ENCODE assay signal across 19 mouse cellular contexts in the genomic region with DNA sequence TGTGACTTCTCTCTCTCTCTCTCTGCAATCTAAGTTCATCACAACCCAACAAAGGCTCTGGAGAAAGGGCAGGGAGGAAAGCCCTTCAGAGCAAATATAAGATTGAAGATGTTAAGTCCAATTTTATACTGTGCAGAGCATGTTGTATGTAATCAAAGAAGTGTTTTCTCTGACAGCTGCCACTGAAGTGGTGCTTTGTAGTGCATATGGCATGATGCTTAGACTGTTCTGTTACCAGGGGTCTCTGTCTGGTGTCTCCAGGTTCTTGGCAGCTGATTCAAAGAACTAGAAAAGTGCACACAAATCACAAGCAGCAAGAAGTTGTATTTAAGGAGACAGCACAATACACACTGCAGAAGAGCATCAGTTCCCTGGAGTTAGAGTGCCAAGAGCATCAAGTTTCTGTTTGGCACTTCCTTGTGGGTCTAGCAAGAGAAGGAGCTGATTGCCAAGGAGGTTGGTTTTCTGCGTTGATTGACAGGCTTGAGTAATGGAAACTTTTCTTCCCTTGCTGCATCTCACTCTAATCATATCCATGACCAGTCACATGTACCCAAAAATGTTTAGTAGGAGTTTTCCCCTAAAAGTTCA.
DNase-seq lines count a peak whose midpoint lies in the region; ATAC-seq and TF ChIP-seq lines count a peak whose summit lies in the region.
"Had no signal": no experiment of that assay in that cellular context is flagged by ENCODE, and none has a peak within 500 bp of the region (broad histone marks: within the 10 kb centered on the region; RNA-seq: fewer than 3 reads in every experiment).

No protein-coding gene starts in this region.

- TF ChIP-seq CTCF in CH12.LX (conservative IDR thresholded peaks at IDR 0.05 in 1 of 2, IDR thresholded peaks at IDR 0.05 in 1 of 2; ENCODE audit: low read depth in 2 of 2, low read length in 2 of 2) = no peak
- no peak for TF ChIP-seq CTCF in brain, embryonic 14.5 days (IDR thresholded peaks at IDR 0.05; ENCODE audit: borderline replicate concordance, extremely low read depth, insufficient read depth, insufficient read length)
- no peak for TF ChIP-seq CTCF in stomach, postnatal 0 days (IDR thresholded peaks at IDR 0.05; ENCODE audit: low read depth)

- peak; percentile 13 for DNase-seq in heart, adult 11 months
- no peak for DNase-seq in heart, postnatal 4 days
- peak; percentile 13 for DNase-seq in CH12.LX (ENCODE audit: extremely low read depth)
- peak; percentile 71 for DNase-seq in brain, embryonic 14.5 days (ENCODE audit: low read depth)
- peak; percentile 28 for DNase-seq in limb, embryonic 14.5 days (ENCODE audit: low spot score)
- DNase-seq in cerebellum, adult 11 months = no peak
- DNase-seq in stomach, postnatal 0 days (ENCODE audit: low spot score) = no peak
- no peak for DNase-seq in layer of hippocampus, adult 9-11 months
- DNase-seq: adrenal gland, postnatal 25 days; cerebellum, postnatal 14 days; gastrocnemius, postnatal 14 days; kidney, adult 18-20 months; kidney, postnatal 25 days; right cerebral cortex, postnatal 4 days; thymus, postnatal 14 days had no signal

- dilution Hi-C loops in CH12.LX (cut with MboI; ENCODE audit: extremely low pct_ligation_motif_present, extremely low pct_unique_long_range_greater_than_20kb, low sequenced_read_pairs) = no loop called here

- 77% methylated on average over 1 of the region's 1 CpGs for WGBS in limb, embryonic 14.5 days
- WGBS in stomach, postnatal 0 days = 73% methylated on average over 1 of the region's 1 CpGs

- no peak for TF ChIP-seq POLR2A in CH12.LX (IDR thresholded peaks at IDR 0.05; ENCODE audit: low read depth, low read length)
- no peak for TF ChIP-seq POLR2A in brain, embryonic 14.5 days (IDR thresholded peaks at IDR 0.05; ENCODE audit: borderline replicate concordance, extremely low read depth, insufficient read depth, insufficient read length, poor library complexity, severe bottlenecking)
- TF ChIP-seq POLR2A in limb, embryonic 14.5 days (IDR thresholded peaks at IDR 0.05; ENCODE audit: borderline replicate concordance, extremely low read depth, insufficient read depth, insufficient read length) = no peak

- TF ChIP-seq RAD21 in CH12.LX (IDR thresholded peaks at IDR 0.05; ENCODE audit: low read depth, low read length) = no peak

- no peak for ATAC-seq in limb, embryonic 14.5 days (ENCODE audit: low FRiP score, low read depth)
- ATAC-seq in stomach, postnatal 0 days (ENCODE audit: low FRiP score, low TSS enrichment) = no peak
- ATAC-seq: liver, embryonic 12.5 days; lung, postnatal 0 days had no signal

- no peak overlapping the region for H3K4me2 ChIP-seq in CH12.LX (ENCODE audit: insufficient read depth, low read depth, poor library complexity, severe bottlenecking)
- no peak overlapping the region for H3K4me2 ChIP-seq in limb, embryonic 14.5 days (replicated peaks; ENCODE audit: low read depth, low read length, severe bottlenecking)
- no peak overlapping the region for H3K4me2 ChIP-seq in stomach, postnatal 0 days (replicated peaks; ENCODE audit: low read depth)
- H3K4me2 ChIP-seq: heart, embryonic 11.5 days; liver, embryonic 12.5 days; neural tube, embryonic 12.5 days had no signal

- no peak overlapping the region for H3K4me3 ChIP-seq in CH12.LX (replicated peaks in 1 of 3; ENCODE audit: low read depth in 2 of 3, low read length in 2 of 3, poor library complexity in 1 of 3)
- no peak overlapping the region for H3K4me3 ChIP-seq in limb, embryonic 14.5 days (replicated peaks; ENCODE audit: low read length)
- H3K4me3 ChIP-seq in stomach, postnatal 0 days (ENCODE audit: low read depth, low read length) = no peak overlapping the region
- H3K4me3 ChIP-seq: liver, embryonic 12.5 days; neural tube, embryonic 12.5 days had no signal

- in situ Hi-C loops in CH12.LX (cut with MboI; ENCODE audit: low pct_ligation_motif_present, low pct_unique_long_range_greater_than_20kb, low sequenced_read_pairs) = no loop called here

- no peaks in the 10 kb centered on the region for H3K9me3 ChIP-seq in CH12.LX (replicated peaks; ENCODE audit: low read length)
- no peaks in the 10 kb centered on the region for H3K9me3 ChIP-seq in limb, embryonic 14.5 days (ENCODE audit: control insufficient read depth, low read length)
- no peaks in the 10 kb centered on the region for H3K9me3 ChIP-seq in stomach, postnatal 0 days (ENCODE audit: control insufficient read depth, low read length)
- H3K9me3 ChIP-seq: liver, embryonic 12.5 days; neural tube, embryonic 12.5 days had no signal

- no peak overlapping the region for H3K27ac ChIP-seq in CH12.LX (ENCODE audit: insufficient read depth, low read depth)
- no peak overlapping the region for H3K27ac ChIP-seq in limb, embryonic 14.5 days (replicated peaks; ENCODE audit: low read depth, low read length)
- no peak overlapping the region for H3K27ac ChIP-seq in stomach, postnatal 0 days (replicated peaks)
- H3K27ac ChIP-seq: liver, embryonic 12.5 days; neural tube, embryonic 12.5 days had no signal

- H3K9ac ChIP-seq in CH12.LX (ENCODE audit: insufficient read depth, low read depth) = no peak overlapping the region
- H3K9ac ChIP-seq in limb, embryonic 14.5 days (ENCODE audit: low read depth, low read length, severe bottlenecking) = no peak overlapping the region
- H3K9ac ChIP-seq in stomach, postnatal 0 days (ENCODE audit: low read length) = no peak overlapping the region
- H3K9ac ChIP-seq: liver, embryonic 12.5 days; neural tube, embryonic 12.5 days had no signal

- H3K36me3 ChIP-seq in CH12.LX (replicated peaks in 1 of 2; ENCODE audit: control insufficient read depth in 1 of 2, insufficient read depth in 1 of 2, low read length in 1 of 2) = no peaks in the 10 kb centered on the region
- H3K36me3 ChIP-seq in limb, embryonic 14.5 days (ENCODE audit: control insufficient read depth, insufficient read depth, low read length) = no peaks in the 10 kb centered on the region
- H3K36me3 ChIP-seq in stomach, postnatal 0 days (ENCODE audit: control insufficient read depth, insufficient read depth, low read length) = no peaks in the 10 kb centered on the region
- H3K36me3 ChIP-seq: liver, embryonic 12.5 days; neural tube, embryonic 12.5 days had no signal

- H3K27me3 ChIP-seq in CH12.LX (replicated peaks) = no peaks in the 10 kb centered on the region
- no peaks in the 10 kb centered on the region for H3K27me3 ChIP-seq in limb, embryonic 14.5 days (ENCODE audit: control insufficient read depth, insufficient read depth, low read length)
- H3K27me3 ChIP-seq in stomach, postnatal 0 days (ENCODE audit: control insufficient read depth, insufficient read depth, low read length) = no peaks in the 10 kb centered on the region
- H3K27me3 ChIP-seq: liver, embryonic 12.5 days; neural tube, embryonic 12.5 days had no signal

- TF ChIP-seq EP300 in CH12.LX (IDR thresholded peaks at IDR 0.05; ENCODE audit: low read length) = no peak
- no peak for TF ChIP-seq EP300 in stomach, postnatal 0 days (optimal IDR thresholded peaks at IDR 0.05)

- peaks cover 2 to 7% of the 10 kb centered on the region in 2 experiments; a peak in 3 of 4 replicates for H3K4me1 ChIP-seq in CH12.LX (ENCODE audit: control insufficient read depth in 1 of 2, insufficient read depth in 2 of 2)
- 0 out of 2 replicates have a peak, but pooled peaks cover 2% of the 10 kb centered on the region for H3K4me1 ChIP-seq in limb, embryonic 14.5 days (ENCODE audit: control insufficient read depth, insufficient read depth, low read length)
- no peaks in the 10 kb centered on the region for H3K4me1 ChIP-seq in stomach, postnatal 0 days (replicated peaks; ENCODE audit: control insufficient read depth, insufficient read depth)
- H3K4me1 ChIP-seq: liver, embryonic 12.5 days; neural tube, embryonic 12.5 days had no signal

- no peaks in the 10 kb centered on the region for H3K79me2 ChIP-seq in CH12.LX (replicated peaks; ENCODE audit: control insufficient read depth, extremely low read depth, insufficient read depth, poor library complexity, severe bottlenecking)

TF ChIP-seq in CH12.LX, 34 proteins besides CTCF, POLR2A, EP300 and RAD21:
- TF ChIP-seq MAZ (IDR thresholded peaks at IDR 0.05; ENCODE audit: low read depth, low read length) (no peak), KAT2A (IDR thresholded peaks at IDR 0.05; ENCODE audit: insufficient replicate concordance, low read length) (no peak), UBTF (IDR thresholded peaks at IDR 0.05; ENCODE audit: low read depth, low read length) (no peak), ZKSCAN1 (IDR thresholded peaks at IDR 0.05; ENCODE audit: borderline replicate concordance, low read depth, low read length) (no peak)

Comparison
In these comparisons a context has a peak if more than half of its experiments do, and no peak if none do; other contexts are left out.
1. DNase-seq: peak in heart, adult 11 months (single experiment), CH12.LX (single experiment), brain, embryonic 14.5 days (single experiment) and limb, embryonic 14.5 days (single experiment); none in heart, postnatal 4 days (single experiment), cerebellum, adult 11 months (single experiment), stomach, postnatal 0 days (single experiment) and layer of hippocampus, adult 9-11 months (single experiment).